ENCODE assay signal across 26 mouse cellular contexts in genomic region chr3:65115164-65115563, GRCm38 (mm10). TPM values are rescaled to one million over a fixed set of nuclear protein-coding genes. Genes with fewer than 3 reads are reported as not detected.
DNase-seq lines count a peak whose midpoint lies in the region; ATAC-seq and TF ChIP-seq lines count a peak whose summit lies in the region.
"Had no signal": no experiment of that assay in that cellular context is flagged by ENCODE, and none has a peak within 500 bp of the region (broad histone marks: within the 10 kb centered on the region; RNA-seq: fewer than 3 reads in every experiment).

No protein-coding gene starts in this region.

- no peak for TF ChIP-seq CTCF in layer of hippocampus, adult 2 months (conservative IDR thresholded peaks at IDR 0.05)

- peak overlapping the region; percentile 51; the same call in 1 of the 2 replicates for H3K27ac ChIP-seq in layer of hippocampus, adult 2 months
- H3K27ac ChIP-seq: forebrain, embryonic 10.5 days; forebrain, embryonic 13.5 days; heart, embryonic 15.5 days; hindbrain, embryonic 10.5 days; hindbrain, embryonic 14.5 days; hindbrain, postnatal 0 days had no signal

- ATAC-seq in CD4-positive, CD25-positive, alpha-beta regulatory T cell, adult 4 months: no peak
- ATAC-seq: activated CD4-positive, CD25-positive, alpha-beta regulatory T cell, adult 4 months; forebrain, embryonic 13.5 days; forebrain, embryonic 16.5 days; hindbrain, postnatal 0 days had no signal

- intact Hi-C loops in left cerebral cortex, postnatal 36 days (cut with DNase I): loop anchor here (10.0 kb wide), 3 partner anchors 110 to 200 kb away; no protein-coding TSS in a partner anchor

- no peak for DNase-seq in layer of hippocampus, adult 2 months (ENCODE audit: low spot score in 2 of 2)
- no peak for DNase-seq in layer of hippocampus, adult 9-11 months
- DNase-seq in left cerebral cortex, postnatal 36 days (ENCODE audit: low spot score in 2 of 2): peak; percentile 47 to 73
- DNase-seq in left cerebral cortex, adult 11 months (ENCODE audit: low spot score): no peak
- peak; percentile 42 to 71 for DNase-seq in right cerebral cortex, postnatal 36 days (ENCODE audit: low spot score in 2 of 2)
- no peak for DNase-seq in right cerebral cortex, postnatal 25 days
- peak; percentile 64 for DNase-seq in telencephalon, adult 2 months (ENCODE audit: low read depth, low spot score)
- DNase-seq: adrenal gland, adult 8-10 months; adrenal gland, postnatal 25 days; cerebellum, adult 18-20 months; cerebellum, adult 9-10 months; cerebellum, postnatal 14 days; gastrocnemius, postnatal 25 days; heart, adult 18-20 months; heart, postnatal 10 days; heart, postnatal 36 days had no signal

- no peak overlapping the region for H3K4me3 ChIP-seq in layer of hippocampus, adult 2 months
- H3K4me3 ChIP-seq: forebrain, embryonic 10.5 days; forebrain, embryonic 13.5 days; heart, embryonic 12.5 days; heart, embryonic 15.5 days; hindbrain, embryonic 10.5 days had no signal

RNA-seq across cellular contexts. Expression of gene Kcnab1, which starts 6.0 kb away (rescaled TPM):
- total RNA-seq in layer of hippocampus, adult 2 months (2021): 100 to 1,000 TPM; 138 to 151 TPM
- total RNA-seq in left cerebral cortex, postnatal 36 days (2021): 10 to 100 TPM; 85.7 to 89.1 TPM
- polyA plus RNA-seq in CD4-positive, CD25-positive, alpha-beta regulatory T cell, adult 4 months (2017; shearing (Covaris generic)): 1 to 10 TPM; 1.3 to 1.4 TPM

Comparison
In these comparisons a context has a peak if more than half of its experiments do, and no peak if none do; other contexts are left out.
1. DNase-seq: peak in left cerebral cortex, postnatal 36 days (2 of 2), right cerebral cortex, postnatal 36 days (2 of 2) and telencephalon, adult 2 months (single experiment); none in layer of hippocampus, adult 2 months (0 of 2), layer of hippocampus, adult 9-11 months (single experiment), left cerebral cortex, adult 11 months (single experiment) and right cerebral cortex, postnatal 25 days (single experiment).